Mouse (Mus musculus): ENCODE data around the gene Fhl1. TPM values are rescaled to one million over a fixed set of nuclear protein-coding genes. Genes with fewer than 3 reads are reported as not detected.

Gene Fhl1
- total RNA-seq, 2 experiments from 2014 or later: 1,001 to 1,517 TPM

DNA sequence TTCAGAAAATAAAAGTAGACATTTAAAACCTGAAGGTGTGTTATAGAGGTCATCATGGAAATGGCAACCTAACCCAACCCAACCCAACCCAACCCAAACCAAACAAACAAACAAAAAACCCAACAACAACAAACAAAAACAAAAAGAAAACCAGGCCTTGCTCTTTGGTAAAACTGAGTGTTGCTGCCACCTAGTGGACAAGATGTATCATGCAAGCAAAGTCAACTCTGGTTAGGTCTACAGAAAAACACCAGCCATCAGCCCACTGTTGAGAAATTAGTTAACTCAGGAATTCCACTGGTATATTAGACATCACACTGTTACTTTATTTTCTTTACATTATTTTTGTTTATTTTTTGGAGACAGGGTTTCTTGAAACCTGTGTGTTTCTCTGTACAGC is 107.8 kb downstream of the Fhl1 start:
- no peak for DNase-seq
- intact Hi-C loops (cut with DNase I; ENCODE audit: low total_unique reads): loop anchor here (10.0 kb wide), 1 partner anchor 195 kb away; no protein-coding TSS in a partner anchor

GRCm38 (mm10) chrX:56841255-56841654 is 109.7 kb downstream of the Fhl1 start:
- intact Hi-C loops (cut with DNase I; ENCODE audit: low total_unique reads): no loop called here
- no peak for DNase-seq

Other genes with a start within 250 kb of the Fhl1 start
- not detected for gene Gm10477, start 207.0 kb upstream of the Fhl1 start, total RNA-seq (2021)
- gene Gm648, start 182.2 kb upstream of the Fhl1 start, total RNA-seq (2021): not detected
- 10 to 100 TPM; 16.7 to 17.4 TPM for gene Mmgt1, start 133.7 kb upstream of the Fhl1 start, total RNA-seq (2021)
- gene Slc9a6, start 122.0 kb upstream of the Fhl1 start, total RNA-seq (2021): 10 to 100 TPM; 14.9 to 19.7 TPM
- gene Map7d3, start 90.5 kb downstream of the Fhl1 start, total RNA-seq (2021): under 1 TPM; 0.55 to 0.66 TPM
- gene Adgrg4, start 138.4 kb downstream of the Fhl1 start, total RNA-seq (2021): not detected

Measured in gastrocnemius, postnatal 14 days (tissue).